Mouse (Mus musculus) midbrain, embryonic 13.5 days (tissue): ENCODE data around the gene Pclo. TPM values are rescaled to one million over a fixed set of nuclear protein-coding genes. Genes with fewer than 3 reads are reported as not detected.

Experiments used
- ATAC-seq: fragments of 200-750 bp; cut with Nextera tagmentation; 2 replicates; pipeline ENCODE4 v1.8.0; 2017; ENCODE audit warnings: mild to moderate bottlenecking, moderate TSS enrichment, moderate library complexity
- H3K27ac ChIP-seq: fragments of 300-500 bp; sonication (generic); 2 replicates; pipeline ENCODE4 v1.5.1; 2015; ENCODE audit warnings: inconsistent platforms, mild to moderate bottlenecking, moderate library complexity
- H3K27me3 ChIP-seq: fragments of 300-500 bp; sonication (generic); 2 replicates; pipeline ENCODE4 v1.6.1; 2015; ENCODE audit warnings: mild to moderate bottlenecking, inconsistent platforms
- H3K36me3 ChIP-seq: fragments of 300-500 bp; sonication (generic); 2 replicates; pipeline ENCODE4 v1.6.1; 2015; ENCODE audit warnings: mild to moderate bottlenecking, inconsistent platforms
- H3K4me1 ChIP-seq: fragments of 300-500 bp; sonication (generic); replicated peaks from 2 replicates; pipeline ENCODE4 v1.6.1; 2015; ENCODE audit warnings: inconsistent platforms
- H3K4me2 ChIP-seq: fragments of 300-500 bp; sonication (generic); replicated peaks from 2 replicates; pipeline ENCODE4 v1.6.1; 2015; ENCODE audit warnings: moderate library complexity, mild to moderate bottlenecking, inconsistent platforms
- H3K4me3 ChIP-seq: fragments of 300-500 bp; sonication (generic); replicated peaks from 2 replicates; pipeline ENCODE4 v1.5.1; 2015; ENCODE audit warnings: mild to moderate bottlenecking, inconsistent platforms
- H3K9ac ChIP-seq: fragments of 300-500 bp; sonication (generic); replicated peaks from 2 replicates; pipeline ENCODE4 v1.6.1; 2015; ENCODE audit warnings: mild to moderate bottlenecking, inconsistent platforms
- H3K9me3 ChIP-seq: fragments of 300-500 bp; sonication (generic); 2 replicates; pipeline ENCODE4 v1.6.1; 2016; ENCODE audit warnings: mild to moderate bottlenecking, inconsistent platforms
- WGBS: fragments of 180-500 bp; shearing (Covaris S2); methylation state at CpG from one replicate; pipeline ENCODE4 v1.1.7; 2015; 5-methylcytosine and 5-hydroxymethylcytosine counted together
- polyA plus RNA-seq: library from polyadenylated mRNA; unstranded; fragments of >200 nt; fragmentation: Nextera tagmentation; extraction: Ambion mirVana; gene quantifications from 2 replicates; pipeline ENCODE4 v1.2.1, GENCODE M21; 2015

The Pclo gene
- polyA plus RNA-seq, 1 experiment from 2014 or later, result 7.2 TPM

- no peak for ATAC-seq
- no peak overlapping the region for H3K27ac ChIP-seq
- H3K9me3 ChIP-seq, result no peaks in the 10 kb centered on the region
- H3K4me1 ChIP-seq, result no peaks in the 10 kb centered on the region
- no peak overlapping the region for H3K4me2 ChIP-seq
- H3K36me3 ChIP-seq, result no peaks in the 10 kb centered on the region
- no peak overlapping the region for H3K9ac ChIP-seq
- no peaks in the 10 kb centered on the region for H3K27me3 ChIP-seq
- H3K4me3 ChIP-seq, result no peak overlapping the region
These were observed 186.2 kb downstream of the Pclo start for GRCm38 (mm10) chr5:14700900-14701299.

GRCm38 (mm10) chr5:14705423-14705822 lies 190.7 kb downstream of the Pclo start:
- 72% methylated on average over 2 of the region's 2 CpGs for WGBS
- no peak overlapping the region for H3K4me3 ChIP-seq
- no peak for ATAC-seq

GRCm38 (mm10) chr5:14707311-14707710 lies 192.6 kb downstream of the Pclo start:
- Histone ChIP-seq H3K9me3 (no peaks in the 10 kb centered on the region), H3K4me2 (no peak overlapping the region), H3K4me3 (no peak overlapping the region), H3K36me3 (peaks cover under 1% of the 10 kb centered on the region), H3K4me1 (no peaks in the 10 kb centered on the region), H3K27me3 (no peaks in the 10 kb centered on the region), H3K9ac (no peak overlapping the region), H3K27ac (no peak overlapping the region)
- ATAC-seq, result 0 out of 2 replicates have a peak, but pooled peaks have one; percentile 11
- WGBS, result 47% methylated on average over 4 of the region's 4 CpGs

More at GRCm38 (mm10) chr5:14705423-14705822, 190.7 kb downstream of the Pclo start:
- Histone ChIP-seq H3K36me3 (no peaks in the 10 kb centered on the region), H3K9ac (no peak overlapping the region), H3K4me1 (no peaks in the 10 kb centered on the region), H3K9me3 (no peaks in the 10 kb centered on the region), H3K4me2 (no peak overlapping the region), H3K27ac (no peak overlapping the region), H3K27me3 (no peaks in the 10 kb centered on the region)

GRCm38 (mm10) chr5:14723576-14723975 lies 208.9 kb downstream of the Pclo start:
- Histone ChIP-seq H3K27me3 (no peaks in the 10 kb centered on the region), H3K27ac (no peak overlapping the region), H3K4me3 (no peak overlapping the region), H3K9ac (no peak overlapping the region), H3K9me3 (no peaks in the 10 kb centered on the region), H3K4me2 (no peak overlapping the region), H3K4me1 (no peaks in the 10 kb centered on the region), H3K36me3 (peaks cover 5% of the 10 kb centered on the region)
- WGBS, result 76% methylated on average over 3 of the region's 3 CpGs
- ATAC-seq, result peak; percentile 24; the same call in 1 of the 2 replicates

GRCm38 (mm10) chr5:14728676-14729253 lies 214.0 kb downstream of the Pclo start:
- WGBS, result 90% methylated on average over 3 of the region's 3 CpGs
- no peak overlapping the region for H3K27ac ChIP-seq
- no peak overlapping the region for H3K9ac ChIP-seq
- H3K36me3 ChIP-seq, result peaks cover 5% of the 10 kb centered on the region
- no peaks in the 10 kb centered on the region for H3K4me1 ChIP-seq
- H3K9me3 ChIP-seq, result no peaks in the 10 kb centered on the region
- no peak overlapping the region for H3K4me2 ChIP-seq
- ATAC-seq, result no peak
- no peak overlapping the region for H3K4me3 ChIP-seq
- H3K27me3 ChIP-seq, result no peaks in the 10 kb centered on the region

GRCm38 (mm10) chr5:14750882-14751281 lies 236.2 kb downstream of the Pclo start:
- no peaks in the 10 kb centered on the region for H3K36me3 ChIP-seq
- H3K4me1 ChIP-seq, result no peaks in the 10 kb centered on the region
- no peaks in the 10 kb centered on the region for H3K27me3 ChIP-seq
- H3K4me3 ChIP-seq, result no peak overlapping the region
- H3K9ac ChIP-seq, result no peak overlapping the region
- H3K4me2 ChIP-seq, result no peak overlapping the region
- no peaks in the 10 kb centered on the region for H3K9me3 ChIP-seq
- no peak overlapping the region for H3K27ac ChIP-seq
- no peak for ATAC-seq

- no peak overlapping the region for H3K27ac ChIP-seq
- ATAC-seq, result no peak
- H3K9ac ChIP-seq, result no peak overlapping the region
- no peaks in the 10 kb centered on the region for H3K4me1 ChIP-seq
- H3K4me2 ChIP-seq, result no peak overlapping the region
- H3K4me3 ChIP-seq, result no peak overlapping the region
- H3K36me3 ChIP-seq, result peaks cover 7% of the 10 kb centered on the region; the same call in 1 of the 2 replicates
- 91% methylated on average over 11 of the region's 11 CpGs for WGBS
- H3K9me3 ChIP-seq, result no peaks in the 10 kb centered on the region
- no peaks in the 10 kb centered on the region for H3K27me3 ChIP-seq
These were observed 252.0 kb downstream of the Pclo start for GRCm38 (mm10) chr5:14766686-14767085.

GRCm38 (mm10) chr5:14782362-14783082 lies 267.8 kb downstream of the Pclo start:
- Histone ChIP-seq H3K4me3 (no peak overlapping the region), H3K4me2 (no peak overlapping the region), H3K27me3 (no peaks in the 10 kb centered on the region), H3K4me1 (no peaks in the 10 kb centered on the region), H3K36me3 (peaks cover 5% of the 10 kb centered on the region; the same call in 1 of the 2 replicates), H3K9me3 (no peaks in the 10 kb centered on the region), H3K27ac (no peak overlapping the region), H3K9ac (no peak overlapping the region)
- ATAC-seq, result no peak
- WGBS, result 29% methylated on average over 1 of the region's 1 CpGs

GRCm38 (mm10) chr5:14793891-14794290 lies 279.2 kb downstream of the Pclo start:
- Histone ChIP-seq H3K4me3 (no peak overlapping the region), H3K36me3 (peaks cover 7% of the 10 kb centered on the region; the same call in 1 of the 2 replicates), H3K27me3 (no peaks in the 10 kb centered on the region), H3K9me3 (no peaks in the 10 kb centered on the region), H3K27ac (no peak overlapping the region), H3K4me1 (no peaks in the 10 kb centered on the region), H3K4me2 (no peak overlapping the region), H3K9ac (no peak overlapping the region)
- no peak for ATAC-seq
- 93% methylated on average over 9 of the region's 9 CpGs for WGBS

GRCm38 (mm10) chr5:14807136-14807535 lies 292.4 kb downstream of the Pclo start:
- Histone ChIP-seq H3K9ac (no peak overlapping the region), H3K36me3 (no peaks in the 10 kb centered on the region), H3K4me3 (no peak overlapping the region), H3K4me2 (no peak overlapping the region), H3K9me3 (no peaks in the 10 kb centered on the region), H3K27ac (no peak overlapping the region), H3K4me1 (no peaks in the 10 kb centered on the region), H3K27me3 (no peaks in the 10 kb centered on the region)
- ATAC-seq, result peak; percentile 85
- 6% methylated on average over 6 of the region's 6 CpGs for WGBS

GRCm38 (mm10) chr5:14833165-14833860 lies 318.6 kb downstream of the Pclo start:
- H3K9ac ChIP-seq, result no peak overlapping the region
- H3K27ac ChIP-seq, result no peak overlapping the region
- WGBS, result 38% methylated on average over 3 of the region's 3 CpGs

More at GRCm38 (mm10) chr5:14833165-14833860, 318.6 kb downstream of the Pclo start:
- no peaks in the 10 kb centered on the region for H3K27me3 ChIP-seq
- H3K4me3 ChIP-seq, result no peak overlapping the region
- peaks cover 16% of the 10 kb centered on the region for H3K4me1 ChIP-seq
- ATAC-seq, result peak; percentile 71
- H3K36me3 ChIP-seq, result no peaks in the 10 kb centered on the region
- no peak overlapping the region for H3K4me2 ChIP-seq
- no peaks in the 10 kb centered on the region for H3K9me3 ChIP-seq
